Mouse (Mus musculus): ENCODE data around the gene Depdc7.
A peak's percentile ranks its signal among the peaks of the same experiment; 100 is the strongest.

The Depdc7 gene

DNA sequence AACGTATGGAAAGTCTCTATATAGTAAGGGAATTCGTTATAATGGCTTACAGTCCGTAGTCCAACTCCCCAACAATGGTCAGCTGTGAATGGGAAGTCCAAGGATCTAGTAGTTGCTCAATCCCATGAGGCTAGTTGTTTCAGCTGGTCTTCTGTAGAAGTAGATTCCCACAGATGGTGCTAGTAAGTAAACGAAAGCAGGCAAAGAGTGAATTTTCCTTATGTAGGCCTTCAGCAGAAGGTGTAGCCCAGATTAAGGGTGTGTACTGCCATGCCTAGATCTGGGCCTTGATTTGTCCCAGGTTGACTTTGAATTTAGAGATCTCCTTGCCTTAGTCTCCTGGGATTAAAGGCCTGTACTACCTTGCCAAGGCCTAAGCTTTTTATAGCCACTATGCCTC, 26.4 kb downstream of the Depdc7 start, which contains the start of gene Pin1rt1:
Pin1rt1 (minus strand) TSS at position 101 of the 400 bp plus-strand sequence.
- DNase-seq (ENCODE audit: low spot score): no peak

GRCm38 (mm10) chr2:104714254-104714691, 28.4 kb downstream of the Depdc7 start:
- DNase-seq (ENCODE audit: low spot score): no peak

- DNase-seq (ENCODE audit: low spot score): no peak
These were observed 30.2 kb downstream of the Depdc7 start for GRCm38 (mm10) chr2:104712486-104712809.

- DNase-seq (ENCODE audit: low spot score): peak; percentile 73
These were observed 30.8 kb downstream of the Depdc7 start, which contains the start of gene Tcp11l1 for GRCm38 (mm10) chr2:104711585-104712485. Gene Tcp11l1, minus strand, starts transcription at chr2:104712169.

DNA sequence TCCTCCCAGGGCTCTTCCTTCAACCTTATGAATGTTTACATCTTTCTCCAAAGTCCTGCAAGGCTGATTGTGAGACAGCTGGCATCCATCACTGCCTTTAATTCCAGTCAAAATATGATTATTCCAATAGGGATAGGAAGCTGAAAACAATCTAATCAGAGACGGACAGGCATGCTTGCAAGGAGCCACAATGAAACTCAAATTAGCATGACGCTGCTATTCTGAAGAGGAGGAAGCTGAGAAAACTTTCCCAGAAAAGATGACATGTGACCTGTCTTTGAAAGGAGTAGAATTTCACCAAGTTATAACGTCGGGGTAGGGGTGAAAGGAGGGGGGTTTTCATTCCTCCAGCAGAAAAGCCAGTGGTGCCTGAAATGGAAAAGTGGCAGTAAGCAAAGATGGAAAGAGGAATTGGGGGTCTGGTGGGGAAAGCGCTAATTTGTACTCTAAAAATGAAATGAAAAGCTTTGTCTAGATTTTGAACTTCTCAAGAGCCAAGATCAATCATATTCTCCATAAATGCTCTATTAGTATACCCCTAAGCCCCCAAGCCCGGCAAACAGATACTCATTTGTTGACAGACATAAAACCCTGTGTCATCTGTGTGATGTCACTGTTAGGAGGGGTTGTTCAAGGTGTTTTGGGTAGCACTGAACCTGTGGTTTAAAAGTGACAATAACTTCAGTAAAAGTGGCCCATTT, 31.9 kb downstream of the Depdc7 start:
- peak; percentile 20 for DNase-seq (ENCODE audit: low spot score)

- no peak for DNase-seq (ENCODE audit: low spot score)
These were observed 32.8 kb downstream of the Depdc7 start for GRCm38 (mm10) chr2:104709786-104710337.

GRCm38 (mm10) chr2:104704355-104704754, 38.3 kb downstream of the Depdc7 start:
- no peak for DNase-seq (ENCODE audit: low spot score)

DNA sequence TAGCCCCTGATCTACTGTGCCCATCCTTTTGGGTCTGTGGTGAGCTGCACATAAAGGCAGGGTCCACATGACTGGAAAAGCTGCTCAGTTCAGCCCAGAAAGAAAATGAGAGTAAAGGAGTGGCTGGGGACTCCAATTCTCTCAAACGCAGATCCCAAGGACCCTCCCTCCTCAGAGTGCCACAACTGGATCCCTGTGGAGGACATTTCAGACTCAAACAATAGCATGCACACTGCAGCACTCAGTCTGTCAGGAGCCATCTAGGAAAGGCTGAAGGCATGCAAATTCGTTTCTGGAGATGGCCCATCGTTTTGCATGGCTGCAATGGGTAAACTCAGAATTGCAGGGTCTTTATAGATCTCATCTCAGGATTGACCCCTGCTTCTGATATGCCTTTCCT, 39.5 kb downstream of the Depdc7 start:
- DNase-seq (ENCODE audit: low spot score): no peak

- no peak for DNase-seq (ENCODE audit: low spot score)
These were observed 43.0 kb downstream of the Depdc7 start for GRCm38 (mm10) chr2:104699659-104700058.

DNA sequence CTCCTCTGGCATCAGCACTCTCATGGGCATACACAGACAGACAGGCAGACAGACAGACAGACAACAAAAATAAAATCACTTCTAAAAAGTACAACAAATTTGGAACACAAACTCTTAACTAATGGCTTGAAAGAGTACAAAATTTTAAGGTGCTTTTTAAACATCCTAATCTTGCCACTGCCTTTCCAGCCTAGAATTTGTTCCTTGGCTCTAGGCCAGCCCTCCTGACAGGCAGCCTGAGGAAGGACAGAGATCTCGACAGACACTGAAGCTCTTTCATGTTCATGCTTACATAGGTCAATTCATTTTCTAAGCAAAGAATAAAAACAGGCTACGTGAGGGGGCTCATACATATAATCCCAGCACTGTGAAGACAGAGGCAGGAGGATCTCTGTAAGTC, 50.1 kb downstream of the Depdc7 start:
- DNase-seq (ENCODE audit: low spot score): no peak

- no peak for DNase-seq (ENCODE audit: low spot score)
These were observed 52.0 kb downstream of the Depdc7 start for GRCm38 (mm10) chr2:104690720-104691119.

- no peak for DNase-seq (ENCODE audit: low spot score)
These were observed 54.0 kb downstream of the Depdc7 start for GRCm38 (mm10) chr2:104688724-104689123.

- no peak for DNase-seq (ENCODE audit: low spot score)
These were observed 54.4 kb downstream of the Depdc7 start for GRCm38 (mm10) chr2:104688321-104688720.

DNA sequence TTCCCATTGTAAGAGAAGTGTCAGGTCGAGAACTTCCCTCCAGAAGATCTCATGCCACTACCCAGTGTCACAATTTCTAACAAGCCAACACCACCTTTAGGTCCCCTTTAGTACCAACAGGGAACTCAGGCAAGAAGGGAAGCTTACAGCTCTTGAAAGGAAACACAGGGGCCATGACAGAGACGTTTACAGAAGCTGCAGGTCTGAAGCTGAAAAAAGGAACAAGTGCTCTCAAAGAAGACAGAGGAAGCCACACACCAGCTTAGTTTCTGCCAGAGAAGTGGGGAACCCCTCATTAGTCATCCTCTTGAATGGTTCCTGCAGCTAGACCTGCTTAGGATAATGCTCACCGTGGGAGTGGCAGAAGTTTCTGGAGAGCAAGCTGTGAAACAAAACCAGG, 55.4 kb downstream of the Depdc7 start:
- no peak for DNase-seq (ENCODE audit: low spot score)

DNA sequence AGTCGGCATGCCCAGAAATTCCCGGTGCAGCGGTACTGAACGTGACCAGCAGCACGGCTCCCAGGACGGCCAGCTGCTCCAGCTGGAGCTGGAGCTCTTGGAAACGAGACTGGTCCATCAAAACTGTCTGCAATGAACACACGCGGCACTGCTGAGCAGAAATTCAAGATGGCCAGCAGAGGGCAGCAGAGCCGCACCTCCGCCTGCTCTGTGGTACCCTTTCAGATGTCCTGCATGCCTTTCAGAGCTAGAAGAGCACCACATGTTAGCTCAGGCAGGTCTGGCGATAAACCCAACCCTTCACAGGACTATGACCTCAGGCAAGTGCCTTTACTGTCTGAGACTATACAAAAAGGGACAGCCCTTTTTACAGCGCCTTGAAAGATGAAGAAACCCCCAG, 57.3 kb downstream of the Depdc7 start:
- DNase-seq (ENCODE audit: low spot score): peak; percentile 77

- DNase-seq (ENCODE audit: low spot score): no peak
These were observed 57.9 kb downstream of the Depdc7 start for GRCm38 (mm10) chr2:104684771-104685170.

- DNase-seq (ENCODE audit: low spot score): no peak
These were observed 65.4 kb downstream of the Depdc7 start for GRCm38 (mm10) chr2:104677326-104677725.

All from MN1 (cell line).